Mouse (Mus musculus): Measurements from ENCODE around the gene Rab7.

Gene Rab7

DNA sequence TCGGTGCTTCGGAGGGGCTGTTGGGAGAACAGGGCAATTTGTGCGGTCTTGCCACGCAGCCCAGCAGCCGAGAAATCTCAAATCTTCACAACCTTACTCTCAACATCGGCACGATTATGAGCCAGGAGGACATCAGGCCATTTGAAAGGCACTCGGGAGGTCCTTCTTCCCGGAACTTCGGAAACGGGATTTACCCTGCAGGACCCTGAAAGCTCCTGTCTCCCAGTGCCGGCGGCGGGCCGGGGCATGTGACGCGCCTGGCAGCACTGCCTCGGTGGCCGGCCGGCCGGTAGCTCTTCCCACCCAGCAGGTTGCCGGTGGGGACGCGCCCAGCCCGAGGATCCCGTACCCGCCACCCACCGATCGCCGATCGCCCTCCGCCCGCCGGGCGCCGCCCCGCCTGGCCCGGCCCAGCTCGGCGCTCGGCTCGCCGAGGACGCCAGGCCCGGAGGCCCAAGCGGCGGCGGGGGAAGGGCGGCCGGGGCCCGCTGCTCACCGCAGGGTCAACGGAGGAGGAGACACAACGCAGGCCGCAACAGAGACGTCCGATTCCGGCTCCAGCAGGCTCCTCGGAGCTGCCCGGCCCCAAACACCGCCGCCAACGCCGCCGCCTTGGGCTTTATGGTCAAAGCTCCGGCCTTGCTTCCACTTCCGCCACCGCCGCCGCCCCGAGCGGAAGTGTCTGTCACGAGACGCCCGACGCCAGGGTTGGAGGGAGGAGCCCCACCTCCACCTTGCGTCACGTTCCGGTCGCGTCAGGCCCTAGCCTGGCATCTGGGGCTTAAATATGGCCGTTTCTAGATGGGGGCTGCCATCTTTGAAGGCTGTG lies at the start of gene Rab7:
TSS of gene Rab7 (minus strand) at position 694 of the 829 bp plus-strand sequence.
- in situ Hi-C loops (cut with MboI; ENCODE audit: unreplicated experiment in 2 of 2) = no loop called here

DNA sequence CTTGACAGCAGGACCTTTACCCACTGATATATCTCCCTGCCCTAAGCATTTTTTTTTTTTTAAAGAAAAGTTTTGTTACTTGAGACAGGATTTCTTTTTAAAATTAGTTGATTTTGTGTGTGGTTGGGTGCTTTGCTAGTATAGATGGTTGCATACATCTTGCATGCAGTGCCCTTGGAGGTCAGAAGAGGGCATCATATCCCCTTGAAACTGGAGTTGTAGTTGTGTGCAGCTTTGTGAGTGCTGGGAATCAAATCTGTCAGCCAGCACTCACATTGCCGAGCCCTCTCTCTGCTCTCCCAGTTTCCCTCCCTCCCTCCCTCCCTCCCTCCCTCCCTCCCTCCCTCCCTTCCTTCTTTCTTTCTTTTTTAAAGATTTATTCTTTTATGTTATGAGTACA lies 43.9 kb upstream of the Rab7 start:
- in situ Hi-C loops (cut with MboI; ENCODE audit: unreplicated experiment in 2 of 2) = no loop called here

DNA sequence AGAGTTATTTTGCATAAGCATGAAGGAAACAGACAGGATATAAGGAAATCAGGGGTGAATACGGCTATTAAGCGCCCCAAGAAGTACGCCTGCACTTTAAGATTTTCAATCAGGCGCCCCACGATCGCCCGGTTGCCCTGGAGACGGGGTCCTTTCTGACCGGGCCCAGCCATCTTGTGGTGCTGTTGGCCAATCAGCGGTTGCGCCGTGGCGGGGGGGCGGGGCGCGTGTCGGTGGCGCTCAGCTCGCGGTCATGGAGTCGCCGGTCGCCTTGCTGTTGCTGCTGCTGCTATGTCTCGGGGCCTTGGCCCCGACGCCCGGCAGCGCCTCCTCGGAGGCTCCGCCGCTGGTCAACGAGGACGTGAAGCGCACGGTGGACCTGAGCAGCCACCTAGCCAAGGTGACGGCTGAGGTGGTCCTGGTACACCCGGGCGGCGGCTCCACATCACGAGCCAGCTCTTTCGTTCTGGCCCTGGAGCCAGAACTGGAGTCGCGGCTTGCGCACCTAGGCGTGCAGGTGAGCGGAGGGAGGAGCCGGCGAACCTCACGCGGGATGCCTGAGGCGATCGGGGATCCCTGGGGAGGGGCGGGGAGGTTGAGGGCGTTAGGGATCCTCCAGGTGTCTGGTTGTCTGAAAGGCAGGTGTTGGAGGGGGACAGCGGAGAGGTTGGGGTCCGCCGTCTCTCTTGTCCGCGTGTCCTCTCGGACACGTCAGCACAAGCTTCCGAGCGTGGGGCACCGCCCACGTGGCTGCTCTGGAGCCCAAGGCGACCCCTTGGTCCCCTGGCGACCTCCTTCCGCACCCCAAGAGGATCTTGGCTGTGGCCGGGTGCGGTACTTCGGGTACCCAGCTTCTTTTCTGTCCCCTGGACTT lies 39.4 kb upstream of the Rab7 start, which contains the start of gene Rpn1:
TSS of gene Rpn1 (plus strand) at position 205 of the 874 bp plus-strand sequence.
- in situ Hi-C loops (cut with MboI; ENCODE audit: unreplicated experiment in 2 of 2) = no loop called here

DNA sequence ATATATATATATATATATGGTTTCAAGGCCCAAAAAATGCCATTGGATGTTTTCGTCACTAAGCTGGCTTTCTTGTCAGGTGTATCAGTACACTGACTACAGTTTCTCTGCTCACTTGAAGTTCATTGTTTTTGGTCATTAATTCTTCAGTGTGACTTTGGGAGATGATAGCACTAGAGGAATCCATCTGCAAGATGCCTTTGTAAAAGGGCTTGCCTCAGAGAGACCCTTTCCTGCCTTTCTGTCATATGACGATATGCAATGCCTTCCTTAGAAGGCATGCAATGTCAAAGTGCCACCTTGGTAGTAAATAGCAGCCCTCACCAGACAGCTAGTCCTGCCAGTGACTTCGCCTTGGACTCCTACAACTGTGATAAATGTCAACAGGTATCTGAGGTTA lies 38.6 kb upstream of the Rab7 start:
- in situ Hi-C loops (cut with MboI; ENCODE audit: unreplicated experiment in 2 of 2) = no loop called here

DNA sequence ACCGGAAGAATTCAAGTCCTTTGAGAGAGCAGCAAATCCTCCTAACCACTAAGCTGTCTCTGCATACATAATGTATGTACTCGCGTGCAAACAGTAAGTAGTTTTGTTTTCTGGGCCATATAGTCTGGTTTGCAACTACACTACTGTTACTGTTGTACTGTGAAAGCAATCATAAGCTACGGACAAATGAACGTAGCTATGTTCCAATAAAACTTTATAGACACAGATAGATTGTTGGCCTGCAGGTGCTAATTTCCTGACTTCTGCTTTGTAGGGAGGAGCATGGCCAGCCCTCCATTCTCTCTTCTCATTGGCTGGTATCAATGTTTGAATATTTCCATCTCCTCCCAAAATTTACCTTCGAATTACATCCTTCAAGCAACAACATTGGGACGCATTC lies 38.0 kb upstream of the Rab7 start:
- in situ Hi-C loops (cut with MboI; ENCODE audit: unreplicated experiment in 2 of 2) = no loop called here

DNA sequence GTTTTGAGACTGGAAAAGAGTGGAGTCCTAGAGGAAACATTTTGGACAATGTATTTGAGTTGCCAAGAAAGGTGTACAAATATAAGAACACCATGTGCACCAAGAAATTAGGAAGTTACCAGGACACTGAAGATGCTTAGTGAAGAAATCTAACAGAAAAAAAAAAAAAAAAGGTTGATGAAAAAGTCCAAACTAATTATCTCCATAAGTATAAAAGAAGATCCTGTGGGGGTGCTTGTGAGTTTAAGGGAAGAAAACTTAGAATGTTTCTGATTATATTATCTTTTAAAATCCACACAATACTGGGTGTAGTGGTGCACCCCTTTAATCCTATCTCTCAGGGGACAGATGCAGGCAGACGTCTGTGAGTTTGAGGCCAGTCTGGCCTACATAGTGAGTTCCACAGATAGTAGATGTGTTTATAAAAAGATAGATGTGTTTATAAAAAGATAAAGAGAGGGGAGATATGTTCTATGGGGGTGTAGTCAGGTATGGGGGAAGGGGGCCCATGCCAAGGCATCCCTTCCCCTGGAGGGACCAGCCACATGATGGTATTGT lies 31.0 kb upstream of the Rab7 start:
- in situ Hi-C loops (cut with MboI; ENCODE audit: unreplicated experiment in 2 of 2) = loop anchor here in 1 of 2 experiments (10.0 kb wide), 2 partner anchors 61 to 171 kb away; no protein-coding TSS in a partner anchor

DNA sequence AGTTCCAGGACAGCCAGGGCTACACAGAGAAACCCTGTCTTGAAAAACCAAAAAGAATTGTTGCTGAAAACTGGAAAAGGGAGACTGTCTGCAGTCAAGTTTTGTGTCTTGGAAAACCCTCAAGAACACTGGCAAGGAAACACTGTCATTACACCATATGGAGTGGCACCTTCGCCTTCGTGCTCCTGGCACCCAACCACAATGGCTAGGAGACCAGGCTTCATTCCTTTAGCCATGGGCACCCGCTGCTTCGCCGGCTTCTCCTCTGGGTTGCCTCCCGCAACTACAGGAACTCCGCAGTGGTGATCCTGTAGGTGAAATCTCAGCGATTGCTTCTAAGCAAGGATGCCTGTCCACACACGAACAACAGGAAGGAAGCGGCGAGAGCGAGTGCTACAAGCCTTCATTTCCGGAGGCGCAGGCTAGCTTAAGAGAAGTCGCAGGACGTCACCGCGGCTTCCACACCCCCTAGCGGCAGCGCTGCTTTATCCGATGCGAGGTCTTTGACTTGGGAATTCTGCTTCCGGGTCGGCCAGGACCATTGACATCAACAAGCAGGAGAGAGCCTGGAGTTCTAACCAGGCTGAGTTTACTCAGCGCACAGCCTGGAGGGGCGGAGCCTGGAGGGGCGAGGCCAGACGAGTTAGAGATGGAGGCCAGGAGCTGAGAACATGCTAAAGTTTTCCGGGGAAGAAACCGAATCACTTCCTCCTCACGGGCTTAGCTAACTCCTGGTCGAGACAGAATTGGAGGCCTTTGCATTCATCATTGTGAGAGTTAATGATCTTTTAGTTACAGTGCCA lies 29.9 kb upstream of the Rab7 start:
- in situ Hi-C loops (cut with MboI; ENCODE audit: unreplicated experiment in 2 of 2) = loop anchor here (5.0 to 10.0 kb wide), 4 partner anchors 58 to 170 kb away; no protein-coding TSS in a partner anchor

DNA sequence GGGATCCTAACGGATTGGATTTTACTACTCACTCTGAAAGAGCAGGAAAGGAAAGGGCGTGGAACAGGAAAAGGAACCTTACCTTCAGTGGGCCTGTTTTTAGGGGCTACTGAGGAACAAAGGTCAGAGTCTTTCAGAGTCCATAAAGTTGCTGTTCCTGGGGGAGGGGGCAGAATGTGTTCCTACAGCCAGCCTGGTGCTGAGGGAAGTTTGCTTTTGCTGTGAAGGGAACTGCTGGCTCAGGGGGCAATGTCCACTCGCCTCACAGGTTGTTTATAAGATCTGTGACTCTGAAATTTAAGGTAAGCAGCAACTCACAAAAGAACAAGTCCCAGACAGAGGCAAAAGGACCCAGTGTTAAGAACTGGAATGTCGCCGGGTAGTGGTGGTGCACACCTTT lies 26.1 kb upstream of the Rab7 start:
- in situ Hi-C loops (cut with MboI; ENCODE audit: unreplicated experiment in 2 of 2) = loop anchor here (5.0 to 10.0 kb wide), 4 partner anchors 54 to 166 kb away; no protein-coding TSS in a partner anchor

DNA sequence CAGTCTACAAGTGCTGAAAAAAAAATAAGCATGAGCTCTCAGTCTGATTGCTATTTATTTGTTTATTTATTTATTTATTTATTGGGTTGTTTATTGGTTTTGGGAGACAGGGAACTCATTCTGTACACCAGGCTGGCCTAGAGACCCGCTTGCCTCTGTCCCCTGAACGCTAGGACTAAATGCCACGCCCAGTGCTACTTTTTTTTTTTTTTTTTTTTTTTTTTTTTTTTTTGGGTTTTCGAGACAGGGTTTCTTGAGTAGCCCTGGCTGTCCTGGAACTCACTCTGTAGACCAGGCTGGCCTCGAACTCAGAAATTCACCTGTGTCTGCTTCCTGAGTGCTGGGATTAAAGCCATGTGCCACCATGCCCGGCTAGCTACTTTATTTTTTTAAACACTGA lies 25.4 kb upstream of the Rab7 start:
- in situ Hi-C loops (cut with MboI; ENCODE audit: unreplicated experiment in 2 of 2) = loop anchor here (5.0 to 10.0 kb wide), 4 partner anchors 53 to 166 kb away; no protein-coding TSS in a partner anchor

DNA sequence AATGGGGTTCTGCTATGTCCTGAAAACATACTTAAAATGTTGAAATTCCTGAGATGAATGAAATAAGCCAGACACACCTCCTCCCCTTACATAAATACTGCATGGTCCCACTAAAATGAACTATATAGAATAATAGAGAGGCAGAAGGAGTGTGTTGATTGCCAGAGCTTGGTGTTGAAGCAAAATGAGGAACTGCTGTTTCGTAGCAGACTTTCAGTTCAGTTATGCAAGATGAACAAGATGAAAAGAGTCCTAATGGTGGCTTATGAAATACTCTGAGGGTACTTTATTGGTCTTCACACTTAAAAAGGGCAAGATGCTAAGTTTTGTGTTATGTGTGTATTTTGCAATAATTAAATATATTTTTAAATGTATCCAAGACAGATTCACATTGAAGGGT lies 23.7 kb upstream of the Rab7 start:
- in situ Hi-C loops (cut with MboI; ENCODE audit: unreplicated experiment in 2 of 2) = no loop called here

DNA sequence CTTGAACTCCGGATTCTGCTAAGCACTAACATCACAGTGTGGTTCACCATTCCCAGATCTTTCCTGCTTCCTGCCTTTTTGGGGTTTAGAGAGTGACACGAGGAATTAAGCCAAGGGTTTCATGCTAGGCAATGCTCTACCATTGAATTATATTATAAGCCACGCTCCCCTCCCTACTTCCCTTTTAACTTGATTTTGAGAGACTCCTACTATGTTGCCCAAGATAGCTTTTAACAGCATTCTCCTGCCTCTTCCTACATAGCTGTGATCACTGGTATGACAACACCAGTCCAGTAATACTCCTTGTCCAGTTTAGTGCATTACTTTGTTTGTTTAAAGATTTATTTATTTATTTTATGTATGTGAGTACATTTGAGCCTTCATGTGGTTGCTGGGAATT lies 22.7 kb upstream of the Rab7 start:
- in situ Hi-C loops (cut with MboI; ENCODE audit: unreplicated experiment in 2 of 2) = no loop called here

DNA sequence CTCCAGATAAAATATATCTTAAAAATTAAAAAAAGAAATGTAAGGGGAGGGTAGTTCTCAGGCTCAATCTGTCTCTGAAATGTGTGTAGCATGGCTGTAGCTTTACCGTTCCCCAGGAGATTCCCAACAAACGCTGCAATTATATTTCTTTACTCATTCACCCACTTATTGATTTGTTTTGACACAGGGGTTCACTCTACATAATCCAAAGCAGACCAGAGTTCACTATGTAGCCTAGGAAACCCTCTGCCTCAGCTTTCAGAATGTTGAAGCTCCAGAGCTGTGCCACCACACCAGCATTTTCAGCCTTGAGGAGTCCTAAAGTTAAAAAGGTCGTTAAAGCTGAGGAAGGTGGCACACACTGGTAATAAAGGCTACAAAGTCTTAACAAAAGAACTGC lies 20.9 kb upstream of the Rab7 start:
- in situ Hi-C loops (cut with MboI; ENCODE audit: unreplicated experiment in 2 of 2) = no loop called here

DNA sequence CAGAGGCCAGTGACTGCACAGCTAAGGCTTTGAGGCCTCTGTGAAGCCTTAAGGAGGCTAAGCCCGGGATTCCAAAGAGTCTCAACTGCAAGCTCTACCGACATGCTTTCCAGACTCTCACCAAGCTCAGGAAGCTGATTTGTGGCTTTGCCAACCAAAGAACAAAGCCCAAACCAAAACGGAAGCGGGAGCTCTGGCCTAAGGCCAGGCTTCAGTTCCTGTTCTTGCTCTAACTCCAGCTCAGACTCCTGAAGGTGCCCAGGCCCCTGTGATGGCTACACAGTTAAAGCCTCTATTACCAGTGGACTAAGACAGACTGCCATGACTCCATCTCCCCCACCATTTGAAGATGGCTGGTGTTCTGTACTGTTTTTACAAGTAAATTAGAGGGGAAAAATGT lies 20.0 kb upstream of the Rab7 start:
- in situ Hi-C loops (cut with MboI; ENCODE audit: unreplicated experiment in 2 of 2) = no loop called here

DNA sequence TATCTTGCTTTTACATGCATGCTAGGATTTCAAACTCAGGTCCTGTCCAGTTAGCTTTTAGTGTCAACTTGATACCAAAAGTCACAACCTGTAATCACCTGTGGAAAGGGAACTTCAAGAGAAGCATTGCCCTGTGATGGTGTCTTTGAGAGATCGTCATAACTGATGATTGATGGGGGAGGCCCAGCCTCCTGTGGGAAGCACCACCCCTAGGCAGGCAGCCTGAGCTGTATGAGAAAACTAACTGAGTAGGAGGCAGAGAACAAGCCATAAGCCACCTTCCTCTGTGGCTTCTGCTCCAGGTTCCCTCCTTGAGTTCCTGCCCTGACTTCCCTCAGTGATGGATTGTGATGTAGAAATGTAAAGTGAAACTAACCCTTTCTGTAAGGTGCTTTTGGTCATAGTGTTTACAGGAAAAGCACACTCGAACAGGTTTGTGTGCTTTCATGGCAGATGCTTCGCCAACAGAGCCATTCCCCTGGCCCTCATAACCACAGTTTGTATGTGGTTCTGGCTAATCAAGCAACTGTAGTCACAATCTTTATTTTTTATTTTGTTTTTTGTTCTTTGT lies 19.1 kb upstream of the Rab7 start:
- in situ Hi-C loops (cut with MboI; ENCODE audit: unreplicated experiment in 2 of 2) = no loop called here

DNA sequence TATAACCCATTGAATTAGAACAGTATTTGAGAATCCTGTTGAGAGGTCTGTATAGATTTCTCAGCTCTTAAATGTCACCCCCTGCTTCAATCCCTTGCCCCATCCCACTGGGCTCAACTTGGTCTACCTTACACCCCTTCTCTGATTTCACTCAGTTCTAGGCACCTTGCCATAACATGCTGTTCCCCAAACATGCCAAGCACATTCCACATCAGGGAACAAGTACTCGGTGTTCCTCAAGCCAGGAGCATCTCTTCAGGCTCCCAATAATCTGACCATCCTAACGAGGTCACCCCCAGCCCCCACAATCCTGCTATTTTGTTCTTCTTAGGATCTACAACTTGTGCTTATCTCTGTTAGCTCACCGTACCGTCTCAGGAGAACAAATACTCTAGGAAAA lies 17.3 kb upstream of the Rab7 start:
- in situ Hi-C loops (cut with MboI; ENCODE audit: unreplicated experiment in 2 of 2) = no loop called here

DNA sequence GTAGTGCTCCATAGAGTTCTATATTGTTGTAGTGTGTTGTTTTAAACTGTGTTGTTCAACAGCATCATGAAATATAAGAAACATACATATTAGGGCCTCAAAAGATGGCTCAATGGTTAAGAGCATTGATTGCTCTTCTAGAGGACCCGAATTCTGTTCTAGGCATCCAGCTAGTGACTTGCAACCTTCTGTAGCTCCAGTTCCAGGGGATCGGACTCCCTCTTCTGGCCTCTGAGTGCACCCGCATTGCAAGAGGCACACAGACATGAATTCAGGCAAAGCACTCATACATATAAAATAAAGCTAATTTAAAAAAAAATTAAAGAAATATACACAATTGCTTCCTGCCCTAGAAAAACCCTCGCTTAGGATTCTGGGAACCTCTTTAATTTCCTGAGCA lies 16.3 kb upstream of the Rab7 start:
- in situ Hi-C loops (cut with MboI; ENCODE audit: unreplicated experiment in 2 of 2) = no loop called here

DNA sequence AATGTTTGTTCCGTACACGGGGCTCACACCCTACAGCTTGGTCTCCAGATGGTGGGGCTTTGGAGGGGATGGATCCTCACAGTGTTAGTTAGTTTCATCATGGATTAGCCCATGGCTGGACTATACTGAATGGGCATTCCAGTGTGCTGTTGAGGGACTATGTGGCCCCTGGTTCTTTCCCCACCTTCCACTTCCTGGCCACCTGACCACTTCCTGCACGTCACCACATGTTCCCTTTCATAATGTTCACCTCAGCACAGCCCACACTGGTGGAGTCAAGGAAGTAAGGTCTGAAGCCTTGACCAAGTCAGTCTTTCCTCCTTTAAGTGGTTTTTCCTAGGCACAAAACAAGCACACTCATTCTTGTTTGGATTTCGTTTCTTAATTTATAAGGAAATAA lies 15.5 kb upstream of the Rab7 start:
- in situ Hi-C loops (cut with MboI; ENCODE audit: unreplicated experiment in 2 of 2) = no loop called here

DNA sequence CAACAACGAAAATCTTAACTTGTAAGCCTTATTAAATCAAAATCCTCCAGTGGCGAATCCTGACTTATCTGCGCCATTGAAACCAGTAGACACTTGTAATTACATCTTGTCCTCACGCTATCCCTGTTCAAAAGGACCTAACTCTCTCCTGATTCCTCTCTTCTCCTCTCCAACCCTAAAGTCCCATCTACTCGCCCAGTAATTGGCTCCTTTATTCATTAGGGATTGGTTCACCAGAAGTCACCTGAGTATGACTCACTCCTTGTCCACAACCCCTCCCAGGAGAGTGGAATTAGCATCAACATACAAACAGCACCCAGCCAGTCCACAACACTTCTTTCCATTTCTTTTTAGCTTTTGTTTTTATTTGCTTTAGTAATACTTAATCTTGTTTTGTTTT lies 14.8 kb upstream of the Rab7 start:
- in situ Hi-C loops (cut with MboI; ENCODE audit: unreplicated experiment in 2 of 2) = no loop called here

DNA sequence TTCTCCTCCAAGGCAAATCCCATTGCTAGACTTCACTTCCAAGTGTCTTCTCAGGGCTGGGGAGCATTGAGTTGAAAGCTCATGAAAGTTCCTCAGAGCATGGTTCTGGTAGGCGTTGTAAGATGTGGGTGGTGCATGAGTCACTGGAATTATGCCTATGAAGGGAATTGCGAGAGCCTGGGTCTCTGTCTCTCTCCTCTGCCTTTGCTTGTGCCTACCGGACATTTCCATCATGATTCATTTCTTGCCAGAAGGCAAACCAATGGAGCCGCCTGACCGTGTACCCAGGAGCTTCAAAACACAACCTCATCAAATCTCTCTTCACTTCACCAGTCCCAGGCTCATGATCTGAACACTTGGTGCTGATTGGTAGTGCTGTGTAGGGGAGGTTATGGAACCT lies 11.8 kb upstream of the Rab7 start:
- in situ Hi-C loops (cut with MboI; ENCODE audit: unreplicated experiment in 2 of 2) = no loop called here

DNA sequence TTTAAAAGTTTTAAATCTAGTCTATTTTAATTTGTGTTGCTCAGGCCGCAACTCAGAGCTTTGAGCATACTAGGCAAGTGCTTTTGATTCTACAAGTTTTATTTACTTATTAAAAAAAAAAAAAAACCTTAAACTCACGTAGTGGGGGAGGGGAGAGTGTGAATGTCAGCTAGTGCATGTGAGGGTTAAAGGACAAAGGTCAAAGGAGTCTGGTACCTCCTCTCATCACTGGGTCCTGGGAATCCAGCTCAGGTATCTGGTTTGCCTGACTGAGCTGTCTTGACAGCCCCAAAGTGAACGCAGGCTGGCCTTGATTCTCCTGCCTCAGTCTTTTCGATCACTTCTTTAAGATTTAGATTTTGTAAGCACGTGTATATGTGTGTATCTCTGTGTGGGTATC lies 10.6 kb upstream of the Rab7 start:
- in situ Hi-C loops (cut with MboI; ENCODE audit: unreplicated experiment in 2 of 2) = no loop called here
